Comparison of ENCODE assay signal across 17 mouse cellular contexts in genomic region chr1:55164005-55164404, GRCm38 (mm10). TPM values are rescaled to one million over a fixed set of nuclear protein-coding genes. Genes with fewer than 3 reads are reported as not detected.
A peak's percentile ranks its signal among the peaks of the same experiment; 100 is the strongest.
DNase-seq lines count a peak whose midpoint lies in the region; ATAC-seq and TF ChIP-seq lines count a peak whose summit lies in the region.
"Had no signal": no experiment of that assay in that cellular context is flagged by ENCODE, and none has a peak within 500 bp of the region (broad histone marks: within the 10 kb centered on the region; RNA-seq: fewer than 3 reads in every experiment).

No protein-coding gene starts in this region.

- no peak overlapping the region for H3K4me2 ChIP-seq in intestine, embryonic 16.5 days (ENCODE audit: low read depth, low read length)
- no peak overlapping the region for H3K4me2 ChIP-seq in stomach, postnatal 0 days (replicated peaks; ENCODE audit: low read depth)
- H3K4me2 ChIP-seq in kidney, embryonic 14.5 days (replicated peaks; ENCODE audit: low read depth, low read length) = no peak overlapping the region
- H3K4me2 ChIP-seq: embryonic facial prominence, embryonic 13.5 days; lung, embryonic 15.5 days; neural tube, embryonic 15.5 days had no signal

- H3K27me3 ChIP-seq in intestine, embryonic 16.5 days (replicated peaks; ENCODE audit: control insufficient read depth, insufficient read depth, low read length) = no peaks in the 10 kb centered on the region
- H3K27me3 ChIP-seq in stomach, postnatal 0 days (ENCODE audit: control insufficient read depth, insufficient read depth, low read length) = no peaks in the 10 kb centered on the region
- no peaks in the 10 kb centered on the region for H3K27me3 ChIP-seq in kidney, embryonic 14.5 days (ENCODE audit: control insufficient read depth, insufficient read depth, low read length)
- H3K27me3 ChIP-seq: embryonic facial prominence, embryonic 13.5 days; lung, embryonic 15.5 days; neural tube, embryonic 15.5 days had no signal

- H3K36me3 ChIP-seq in intestine, embryonic 16.5 days (ENCODE audit: control insufficient read depth, insufficient read depth, low read length) = no peaks in the 10 kb centered on the region
- H3K36me3 ChIP-seq in stomach, postnatal 0 days (ENCODE audit: control insufficient read depth, insufficient read depth, low read length) = no peaks in the 10 kb centered on the region; the same call in 1 of the 2 replicates
- no peaks in the 10 kb centered on the region; the same call in 1 of the 2 replicates for H3K36me3 ChIP-seq in kidney, embryonic 14.5 days (ENCODE audit: control insufficient read depth, insufficient read depth, low read length)

- ATAC-seq in intestine, embryonic 16.5 days = peak; percentile 16; the same call in 1 of the 2 replicates
- ATAC-seq in stomach, postnatal 0 days (ENCODE audit: low FRiP score, low TSS enrichment) = peak; percentile 49; the same call in 1 of the 2 replicates
- ATAC-seq in kidney, embryonic 14.5 days (ENCODE audit: low FRiP score, low TSS enrichment) = no peak

- 48% methylated on average over 5 of the region's 5 CpGs for WGBS in lung, adult 2 months
- 68% methylated on average over 5 of the region's 5 CpGs for WGBS in intestine, embryonic 16.5 days
- 64% methylated on average over 5 of the region's 5 CpGs for WGBS in stomach, postnatal 0 days
- 67% methylated on average over 5 of the region's 5 CpGs for WGBS in kidney, embryonic 14.5 days

- H3K4me1 ChIP-seq in lung, adult 2 months (ENCODE audit: control insufficient read depth, insufficient read depth, low read length) = no peaks in the 10 kb centered on the region
- H3K4me1 ChIP-seq in intestine, embryonic 16.5 days (ENCODE audit: control insufficient read depth, insufficient read depth, low read length) = no peaks in the 10 kb centered on the region
- no peaks in the 10 kb centered on the region for H3K4me1 ChIP-seq in stomach, postnatal 0 days (replicated peaks; ENCODE audit: control insufficient read depth, insufficient read depth)
- H3K4me1 ChIP-seq in kidney, embryonic 14.5 days (ENCODE audit: control insufficient read depth, insufficient read depth, low read length) = no peaks in the 10 kb centered on the region
- H3K4me1 ChIP-seq: embryonic facial prominence, embryonic 13.5 days; lung, embryonic 15.5 days; neural tube, embryonic 15.5 days had no signal

- no peak overlapping the region for H3K27ac ChIP-seq in intestine, embryonic 16.5 days (ENCODE audit: low read length)
- H3K27ac ChIP-seq in stomach, postnatal 0 days (replicated peaks) = no peak overlapping the region
- H3K27ac ChIP-seq in gastrocnemius, adult 2 months = no peak overlapping the region
- H3K27ac ChIP-seq in kidney, embryonic 14.5 days (ENCODE audit: low read depth, low read length) = no peak overlapping the region
- H3K27ac ChIP-seq: embryonic facial prominence, embryonic 13.5 days; lung, embryonic 15.5 days; neural tube, embryonic 15.5 days had no signal

- no peak overlapping the region for H3K9ac ChIP-seq in intestine, embryonic 16.5 days (ENCODE audit: low read depth, low read length)
- no peak overlapping the region for H3K9ac ChIP-seq in stomach, postnatal 0 days (ENCODE audit: low read length)
- H3K9ac ChIP-seq in kidney, embryonic 14.5 days (ENCODE audit: low read depth, low read length) = no peak overlapping the region
- H3K9ac ChIP-seq: embryonic facial prominence, embryonic 13.5 days; lung, embryonic 15.5 days; neural tube, embryonic 15.5 days had no signal

- peak; percentile 40 to 61 for DNase-seq in lung, adult 18-20 months
- no peak for DNase-seq in lung, adult 2 months
- peak; percentile 64 for DNase-seq in adrenal gland, adult 8-10 months
- DNase-seq in stomach, postnatal 0 days (ENCODE audit: low spot score) = no peak
- DNase-seq in gastrocnemius, adult 2 months = no peak
- DNase-seq in spleen, postnatal 4 days (ENCODE audit: low spot score in 2 of 2) = no peak
- DNase-seq: cerebellum, adult 8-10 months; heart, adult 18-20 months; heart, postnatal 4 days; kidney, adult 18-20 months; left cerebral cortex, postnatal 4 days; right cerebral cortex, postnatal 14 days had no signal

- TF ChIP-seq CTCF in lung, adult 2 months (IDR thresholded peaks at IDR 0.05; ENCODE audit: insufficient read depth, low read length) = no peak
- no peak for TF ChIP-seq CTCF in stomach, postnatal 0 days (IDR thresholded peaks at IDR 0.05; ENCODE audit: low read depth)
- no peak for TF ChIP-seq CTCF in gastrocnemius, adult 2 months (IDR thresholded peaks at IDR 0.05)

- TF ChIP-seq EP300 in stomach, postnatal 0 days (optimal IDR thresholded peaks at IDR 0.05) = no peak

- no peak for TF ChIP-seq POLR2A in lung, adult 2 months (IDR thresholded peaks at IDR 0.05; ENCODE audit: borderline replicate concordance, extremely low read depth, low read depth, low read length)

- no peak overlapping the region for H3K4me3 ChIP-seq in lung, adult 2 months (replicated peaks; ENCODE audit: extremely low read depth, low read depth, low read length)
- no peak overlapping the region for H3K4me3 ChIP-seq in intestine, embryonic 16.5 days (ENCODE audit: low read length)
- H3K4me3 ChIP-seq in stomach, postnatal 0 days (ENCODE audit: low read depth, low read length) = no peak overlapping the region
- H3K4me3 ChIP-seq in gastrocnemius, adult 2 months = no peak overlapping the region
- no peak overlapping the region for H3K4me3 ChIP-seq in kidney, embryonic 14.5 days (ENCODE audit: low read length)
- H3K4me3 ChIP-seq: embryonic facial prominence, embryonic 13.5 days; lung, embryonic 15.5 days; neural tube, embryonic 15.5 days had no signal

- intact Hi-C loops in gastrocnemius, adult 2 months (cut with DNase I) = no loop called here

- 0 out of 2 replicates have a peak, but pooled peaks cover under 1% of the 10 kb centered on the region for H3K9me3 ChIP-seq in intestine, embryonic 16.5 days (ENCODE audit: control insufficient read depth, low read length)
- no peaks in the 10 kb centered on the region for H3K9me3 ChIP-seq in stomach, postnatal 0 days (ENCODE audit: control insufficient read depth, low read length)
- 0 out of 2 replicates have a peak, but pooled peaks cover 3% of the 10 kb centered on the region for H3K9me3 ChIP-seq in kidney, embryonic 14.5 days (ENCODE audit: control insufficient read depth, low read length)
- H3K9me3 ChIP-seq: lung, embryonic 15.5 days; neural tube, embryonic 15.5 days had no signal

RNA-seq across cellular contexts. Expression of gene Mob4, which starts 33.0 kb away (rescaled TPM):
- 7.0 and 11.1 TPM in 2 replicates for polyA plus RNA-seq in lung, adult 2 months (2012; rRNA removed)
- 100 to 1,000 TPM; 120 to 399 (median 199) TPM for total RNA-seq in adrenal gland, adult 8-10 months (2022)
- polyA plus RNA-seq in intestine, embryonic 16.5 days (2015; fragmentation: Nextera tagmentation; extraction: Ambion mirVana) = 139 and 155 TPM in 2 replicates
- polyA plus RNA-seq in stomach, postnatal 0 days (2015; fragmentation: Nextera tagmentation; extraction: Ambion mirVana) = 128 and 139 TPM in 2 replicates
- 10 to 100 TPM; 34.2 to 41.9 TPM for total RNA-seq in gastrocnemius, adult 2 months (2021)
- 144 and 172 TPM in 2 replicates for polyA plus RNA-seq in kidney, embryonic 14.5 days (2014; fragmentation: Nextera tagmentation; extraction: Ambion mirVana)

Comparison
In these comparisons a context has a peak if more than half of its experiments do, and no peak if none do; other contexts are left out.
1. DNase-seq: peak in lung, adult 18-20 months (2 of 2) and adrenal gland, adult 8-10 months (single experiment); none in lung, adult 2 months (single experiment), stomach, postnatal 0 days (single experiment), gastrocnemius, adult 2 months (single experiment) and spleen, postnatal 4 days (0 of 2).
2. RNA of gene Mob4, which starts 33.0 kb away (polyA plus RNA-seq): 139 to 155 TPM in intestine, embryonic 16.5 days, 144 to 172 TPM in kidney, embryonic 14.5 days and 128 to 139 TPM in stomach, postnatal 0 days; 7.0 to 11.1 TPM in lung, adult 2 months; every median in the first group is over 10 times any median in the second.